Mouse (Mus musculus): ENCODE results near the gene Mrpl12. TPM values are rescaled to one million over a fixed set of nuclear protein-coding genes. Genes with fewer than 3 reads are reported as not detected.

The Mrpl12 gene
- polyA plus RNA-seq, 1 experiment from 2014 or later: 266 TPM

DNA sequence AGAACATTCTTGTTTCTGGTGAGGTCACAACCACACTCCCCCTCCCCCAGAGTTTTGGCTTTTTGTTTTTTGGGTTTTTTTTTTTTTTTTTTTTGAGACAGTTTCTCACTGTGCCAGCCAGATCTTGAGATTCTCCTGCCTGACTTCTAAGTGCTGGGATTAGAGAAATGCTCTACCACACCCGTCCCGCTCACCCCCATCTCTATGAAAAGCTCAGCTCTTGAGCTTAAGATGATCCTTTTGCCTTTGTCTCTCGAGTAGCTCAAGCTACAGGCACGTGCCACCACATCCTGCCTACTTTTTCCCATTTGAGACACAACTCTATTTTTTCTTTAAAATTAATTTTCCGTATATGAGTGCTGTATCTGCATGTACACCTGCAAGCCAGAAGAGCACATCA lies 20.0 kb upstream of the Mrpl12 start:
- ATAC-seq (replicated peaks; ENCODE audit: low FRiP score): no peak
- 87% methylated on average over 5 of the region's 5 CpGs for WGBS
- Histone ChIP-seq H3K4me3 (ENCODE audit: low read depth, low read length) (no peak overlapping the region), H3K9ac (ENCODE audit: low read depth, low read length) (no peak overlapping the region), H3K27ac (ENCODE audit: low read depth, low read length) (no peak overlapping the region), H3K4me1 (replicated peaks; ENCODE audit: control insufficient read depth, insufficient read depth, low read length) (peaks cover 21% of the 10 kb centered on the region), H3K9me3 (ENCODE audit: control insufficient read depth, low read length) (no peaks in the 10 kb centered on the region), H3K4me2 (no peak overlapping the region), H3K36me3 (ENCODE audit: control insufficient read depth, insufficient read depth, low read length) (peaks cover 33% of the 10 kb centered on the region), H3K27me3 (replicated peaks; ENCODE audit: control insufficient read depth, insufficient read depth, low read length) (no peaks in the 10 kb centered on the region)
- DNase-seq (ENCODE audit: low spot score): no peak

- Histone ChIP-seq H3K27ac (ENCODE audit: low read depth, low read length) (no peak overlapping the region), H3K4me3 (ENCODE audit: low read depth, low read length) (0 out of 2 replicates have a peak overlapping the region, but pooled peaks have one; percentile 97), H3K4me1 (replicated peaks; ENCODE audit: control insufficient read depth, insufficient read depth, low read length) (peaks cover 17% of the 10 kb centered on the region), H3K27me3 (replicated peaks; ENCODE audit: control insufficient read depth, insufficient read depth, low read length) (no peaks in the 10 kb centered on the region), H3K4me2 (peak overlapping the region; percentile 82), H3K9ac (ENCODE audit: low read depth, low read length) (no peak overlapping the region), H3K9me3 (ENCODE audit: control insufficient read depth, low read length) (no peaks in the 10 kb centered on the region), H3K36me3 (ENCODE audit: control insufficient read depth, insufficient read depth, low read length) (peaks cover 34% of the 10 kb centered on the region)
- DNase-seq (ENCODE audit: low spot score) (no peak), ATAC-seq (replicated peaks; ENCODE audit: low FRiP score) (no peak)
- WGBS: 84% methylated on average over 4 of the region's 4 CpGs
Observed at GRCm38 (mm10) chr11:120465521-120465920, 18.9 kb upstream of the Mrpl12 start.

GRCm38 (mm10) chr11:120467051-120467735 lies 17.2 kb upstream of the Mrpl12 start, which contains the start of gene Arl16:
Gene Arl16, minus strand, starts transcription at chr11:120467607.
- no peaks in the 10 kb centered on the region for H3K9me3 ChIP-seq (ENCODE audit: control insufficient read depth, low read length)
- H3K4me2 ChIP-seq: peak within 1 kb of the TSS; percentile 82
- H3K27ac ChIP-seq (ENCODE audit: low read depth, low read length): peak within 1 kb of the TSS; percentile 53
- H3K4me1 ChIP-seq (replicated peaks; ENCODE audit: control insufficient read depth, insufficient read depth, low read length): peaks cover 17% of the 10 kb centered on the region
- peaks cover 37% of the 10 kb centered on the region for H3K36me3 ChIP-seq (ENCODE audit: control insufficient read depth, insufficient read depth, low read length)
- H3K27me3 ChIP-seq (replicated peaks; ENCODE audit: control insufficient read depth, insufficient read depth, low read length): no peaks in the 10 kb centered on the region
- DNase-seq (ENCODE audit: low spot score) (peak; percentile 97), ATAC-seq (replicated peaks; ENCODE audit: low FRiP score) (peak; percentile 100)
- peak within 1 kb of the TSS; percentile 97 for H3K4me3 ChIP-seq (ENCODE audit: low read depth, low read length)
- WGBS: under 1% methylated on average over 54 of the region's 54 CpGs
- peak within 1 kb of the TSS; percentile 85 for H3K9ac ChIP-seq (ENCODE audit: low read depth, low read length)

- H3K9ac ChIP-seq (ENCODE audit: low read depth, low read length): peak overlapping the region; percentile 85
- under 1% methylated on average over 33 of the region's 33 CpGs for WGBS
- no peaks in the 10 kb centered on the region for H3K27me3 ChIP-seq (replicated peaks; ENCODE audit: control insufficient read depth, insufficient read depth, low read length)
- DNase-seq (ENCODE audit: low spot score) (no peak), ATAC-seq (replicated peaks; ENCODE audit: low FRiP score) (peak; percentile 64)
- H3K4me2 ChIP-seq: peak overlapping the region; percentile 82
- H3K27ac ChIP-seq (ENCODE audit: low read depth, low read length): peak overlapping the region; percentile 53
- peaks cover 37% of the 10 kb centered on the region for H3K36me3 ChIP-seq (ENCODE audit: control insufficient read depth, insufficient read depth, low read length)
- H3K4me1 ChIP-seq (replicated peaks; ENCODE audit: control insufficient read depth, insufficient read depth, low read length): peaks cover 17% of the 10 kb centered on the region
- no peaks in the 10 kb centered on the region for H3K9me3 ChIP-seq (ENCODE audit: control insufficient read depth, low read length)
- H3K4me3 ChIP-seq (ENCODE audit: low read depth, low read length): peak overlapping the region; percentile 97
Observed at GRCm38 (mm10) chr11:120467736-120468092, 16.7 kb upstream of the Mrpl12 start.

DNA sequence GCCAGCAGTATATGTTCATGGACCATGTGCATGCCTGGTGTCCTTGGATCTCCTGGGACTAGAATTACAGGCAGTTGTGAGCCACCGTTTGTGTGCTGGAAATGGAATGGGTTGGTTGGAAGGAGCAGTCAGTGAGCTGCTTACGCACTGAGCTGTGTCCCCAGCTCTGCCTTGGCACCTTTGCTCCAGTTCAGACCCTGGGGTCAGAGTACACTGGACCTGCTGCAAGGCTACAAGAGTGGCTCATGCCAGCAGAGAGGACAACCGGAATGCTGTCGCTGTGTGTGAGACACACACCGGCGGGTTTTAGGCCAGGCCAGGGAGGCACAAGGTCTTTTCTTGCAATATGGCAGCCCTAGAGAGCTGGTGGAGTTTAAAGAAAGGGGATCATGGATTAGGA lies 12.4 kb upstream of the Mrpl12 start:
- Histone ChIP-seq H3K36me3 (ENCODE audit: control insufficient read depth, insufficient read depth, low read length) (peaks cover 56% of the 10 kb centered on the region), H3K9ac (ENCODE audit: low read depth, low read length) (no peak overlapping the region), H3K27ac (ENCODE audit: low read depth, low read length) (no peak overlapping the region), H3K4me2 (no peak overlapping the region), H3K4me1 (replicated peaks; ENCODE audit: control insufficient read depth, insufficient read depth, low read length) (peaks cover 8% of the 10 kb centered on the region), H3K4me3 (ENCODE audit: low read depth, low read length) (no peak overlapping the region), H3K27me3 (replicated peaks; ENCODE audit: control insufficient read depth, insufficient read depth, low read length) (no peaks in the 10 kb centered on the region), H3K9me3 (ENCODE audit: control insufficient read depth, low read length) (no peaks in the 10 kb centered on the region)
- DNase-seq (ENCODE audit: low spot score) (no peak), ATAC-seq (replicated peaks; ENCODE audit: low FRiP score) (no peak)
- WGBS: 92% methylated on average over 6 of the region's 6 CpGs

GRCm38 (mm10) chr11:120483448-120483934 lies 922 bp upstream of the Mrpl12 start:
- WGBS: 83% methylated on average over 7 of the region's 7 CpGs
- Histone ChIP-seq H3K36me3 (ENCODE audit: control insufficient read depth, insufficient read depth, low read length) (peaks cover 72% of the 10 kb centered on the region), H3K9me3 (ENCODE audit: control insufficient read depth, low read length) (no peaks in the 10 kb centered on the region), H3K4me1 (replicated peaks; ENCODE audit: control insufficient read depth, insufficient read depth, low read length) (peaks cover 24% of the 10 kb centered on the region), H3K4me3 (ENCODE audit: low read depth, low read length) (peak overlapping the region; percentile 98), H3K27me3 (replicated peaks; ENCODE audit: control insufficient read depth, insufficient read depth, low read length) (no peaks in the 10 kb centered on the region), H3K9ac (ENCODE audit: low read depth, low read length) (peak overlapping the region; percentile 98), H3K4me2 (peak overlapping the region; percentile 88), H3K27ac (ENCODE audit: low read depth, low read length) (peak overlapping the region; percentile 75; the same call in 1 of the 2 replicates)
- no peak for DNase-seq (ENCODE audit: low spot score)
- ATAC-seq (replicated peaks; ENCODE audit: low FRiP score): no peak

DNA sequence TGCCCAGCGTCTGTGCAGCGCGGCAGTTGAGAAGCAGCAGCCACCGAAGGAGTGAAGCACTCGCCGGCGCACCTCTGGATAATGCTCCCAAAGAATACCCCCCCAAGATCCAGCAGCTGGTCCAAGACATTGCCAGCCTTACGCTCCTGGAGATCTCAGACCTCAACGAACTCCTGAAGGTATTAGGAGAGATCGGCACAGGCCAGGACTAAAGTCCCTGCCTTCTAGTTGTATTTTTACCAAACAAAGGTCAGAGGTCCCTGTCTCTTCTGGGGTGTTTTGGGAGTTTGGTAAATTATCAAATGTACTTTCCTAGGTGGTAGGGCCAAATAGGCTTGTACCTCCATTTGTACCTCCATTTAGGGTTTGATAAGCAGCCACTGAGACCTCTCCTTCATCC lies 838 bp downstream of the Mrpl12 start:
- peak overlapping the region; percentile 75 for H3K27ac ChIP-seq (ENCODE audit: low read depth, low read length)
- no peaks in the 10 kb centered on the region for H3K9me3 ChIP-seq (ENCODE audit: control insufficient read depth, low read length)
- peak overlapping the region; percentile 88 for H3K4me2 ChIP-seq
- ATAC-seq (replicated peaks; ENCODE audit: low FRiP score) (no peak), DNase-seq (ENCODE audit: low spot score) (no peak)
- peaks cover 62% of the 10 kb centered on the region for H3K36me3 ChIP-seq (ENCODE audit: control insufficient read depth, insufficient read depth, low read length)
- peak overlapping the region; percentile 98 for H3K4me3 ChIP-seq (ENCODE audit: low read depth, low read length)
- no peaks in the 10 kb centered on the region for H3K27me3 ChIP-seq (replicated peaks; ENCODE audit: control insufficient read depth, insufficient read depth, low read length)
- 6% methylated on average over 10 of the region's 10 CpGs for WGBS
- peak overlapping the region; percentile 98 for H3K9ac ChIP-seq (ENCODE audit: low read depth, low read length)
- peaks cover 33% of the 10 kb centered on the region for H3K4me1 ChIP-seq (replicated peaks; ENCODE audit: control insufficient read depth, insufficient read depth, low read length)

GRCm38 (mm10) chr11:120488516-120488915 lies 4.1 kb downstream of the Mrpl12 start:
- Histone ChIP-seq H3K9me3 (ENCODE audit: control insufficient read depth, low read length) (no peaks in the 10 kb centered on the region), H3K27me3 (replicated peaks; ENCODE audit: control insufficient read depth, insufficient read depth, low read length) (no peaks in the 10 kb centered on the region), H3K27ac (ENCODE audit: low read depth, low read length) (no peak overlapping the region), H3K4me1 (replicated peaks; ENCODE audit: control insufficient read depth, insufficient read depth, low read length) (peaks cover 52% of the 10 kb centered on the region), H3K36me3 (ENCODE audit: control insufficient read depth, insufficient read depth, low read length) (peaks cover 37% of the 10 kb centered on the region), H3K4me2 (no peak overlapping the region), H3K4me3 (ENCODE audit: low read depth, low read length) (no peak overlapping the region), H3K9ac (ENCODE audit: low read depth, low read length) (no peak overlapping the region)
- WGBS: 76% methylated on average over 4 of the region's 4 CpGs
- ATAC-seq (replicated peaks; ENCODE audit: low FRiP score): no peak
- DNase-seq (ENCODE audit: low spot score): no peak
